Mouse (Mus musculus) heart, embryonic 14.5 days (tissue): ENCODE measurements around the gene Frmd6. TPM values are rescaled to one million over a fixed set of nuclear protein-coding genes. Genes with fewer than 3 reads are reported as not detected.

Source experiments
- ATAC-seq: fragments of 200-750 bp; cut with Nextera tagmentation; 2 replicates; pipeline ENCODE4 v1.8.0; 2017; ENCODE audit warnings: low read depth, moderate TSS enrichment; ENCODE audit not compliant: insufficient number of reproducible peaks, insufficient read depth, low FRiP score
- H3K27ac ChIP-seq, 2 experiments: fragments of 200-500 bp in 1 of 2; fragments of 300-500 bp in 1 of 2; sonication (generic) in 1 of 2; replicated peaks in 1 of 2; 2 replicates each; pipeline ENCODE4 v1.5.1; 2012 to 2014; ENCODE audit warnings: low read depth in 2 of 2, low read length in 2 of 2, control low read depth in 1 of 2, mild to moderate bottlenecking in 1 of 2, mixed read lengths in 1 of 2; ENCODE audit not compliant: control insufficient read depth in 1 of 2, insufficient read depth in 1 of 2
- H3K27me3 ChIP-seq: fragments of 300-500 bp; sonication (generic); 2 replicates; pipeline ENCODE4 v1.6.1; 2014; ENCODE audit warnings: mild to moderate bottlenecking, low read length, control low read depth; ENCODE audit not compliant: control insufficient read depth, insufficient read depth
- H3K36me3 ChIP-seq: fragments of 300-500 bp; sonication (generic); 2 replicates; pipeline ENCODE4 v1.6.1; 2014; ENCODE audit warnings: mild to moderate bottlenecking, control low read depth, low read length, mixed read lengths; ENCODE audit not compliant: control insufficient read depth, insufficient read depth
- H3K4me1 ChIP-seq, 2 experiments: fragments of 200-500 bp in 1 of 2; fragments of 300-500 bp in 1 of 2; sonication (generic) in 1 of 2; 2 replicates each; pipeline ENCODE4 v1.6.1; 2012 to 2014; ENCODE audit warnings: low read length in 2 of 2, control low read depth in 1 of 2, mixed read lengths in 1 of 2; ENCODE audit not compliant: control insufficient read depth in 2 of 2, insufficient read depth in 2 of 2
- H3K4me2 ChIP-seq: fragments of 300-500 bp; sonication (generic); 2 replicates; pipeline ENCODE4 v1.6.1; 2014; ENCODE audit warnings: mild to moderate bottlenecking, low read length
- H3K4me3 ChIP-seq, 2 experiments: fragments of 200-500 bp in 1 of 2; fragments of 300-500 bp in 1 of 2; sonication (generic) in 1 of 2; 2 replicates each; pipeline ENCODE4 v1.5.1; 2012 to 2014; ENCODE audit warnings: low read length in 2 of 2, mild to moderate bottlenecking in 2 of 2, control low read depth in 1 of 2, low read depth in 1 of 2, moderate library complexity in 1 of 2; ENCODE audit not compliant: control insufficient read depth in 1 of 2, insufficient read depth in 1 of 2
- H3K9ac ChIP-seq: fragments of 300-500 bp; sonication (generic); 2 replicates; pipeline ENCODE4 v1.6.1; 2014; ENCODE audit warnings: mild to moderate bottlenecking, low read length
- H3K9me3 ChIP-seq: fragments of 300-500 bp; sonication (generic); 2 replicates; pipeline ENCODE4 v1.6.1; 2016; ENCODE audit warnings: low read length, control low read depth; ENCODE audit not compliant: control insufficient read depth
- WGBS: fragments of 180-500 bp; shearing (Covaris S2); extraction: QIAGEN DNeasy Blood & Tissue Kit; methylation state at CpG from one replicate; pipeline ENCODE4 v1.1.7; 2014; 5-methylcytosine and 5-hydroxymethylcytosine counted together
- polyA plus RNA-seq: library from polyadenylated mRNA; unstranded; fragments of >200 nt; fragmentation: Nextera tagmentation; extraction: Ambion mirVana; gene quantifications from 2 replicates; pipeline ENCODE4 v1.2.1, GENCODE M21; 2014

Gene Frmd6
- polyA plus RNA-seq, 1 experiment from 2014 or later = 27.0 TPM

DNA sequence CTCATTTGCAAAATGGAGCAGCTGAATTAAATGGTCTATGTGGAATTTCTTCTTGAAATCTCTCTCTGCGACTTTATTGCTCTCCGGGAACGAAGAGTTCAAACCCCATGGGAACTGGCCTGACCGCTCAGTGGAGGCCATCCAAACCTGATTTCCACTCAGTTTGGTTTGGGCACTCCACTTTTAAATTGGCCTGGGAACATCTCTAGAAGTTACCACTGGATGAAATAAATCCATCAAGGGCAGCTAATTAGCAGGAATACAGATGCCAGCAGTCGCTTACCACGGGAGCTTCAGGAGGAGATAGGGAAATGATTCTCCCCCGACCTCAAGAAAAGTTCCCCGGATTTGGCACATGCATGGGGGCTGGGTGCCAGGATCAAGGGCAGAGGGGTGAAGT lies 26.8 kb upstream of the Frmd6 start:
- no peaks in the 10 kb centered on the region for H3K9me3 ChIP-seq
- H3K36me3 ChIP-seq = no peaks in the 10 kb centered on the region
- peak overlapping the region; percentile 56; the same call in 1 of the 2 replicates for H3K9ac ChIP-seq
- peak overlapping the region; percentile 90 to 94 for H3K27ac ChIP-seq
- ATAC-seq = no peak
- peaks cover 32 to 45% of the 10 kb centered on the region in 2 experiments for H3K4me1 ChIP-seq
- no peaks in the 10 kb centered on the region for H3K27me3 ChIP-seq
- peak overlapping the region; percentile 38 for H3K4me2 ChIP-seq
- H3K4me3 ChIP-seq = no peak overlapping the region
- WGBS = 58% methylated on average over 8 of the region's 8 CpGs

DNA sequence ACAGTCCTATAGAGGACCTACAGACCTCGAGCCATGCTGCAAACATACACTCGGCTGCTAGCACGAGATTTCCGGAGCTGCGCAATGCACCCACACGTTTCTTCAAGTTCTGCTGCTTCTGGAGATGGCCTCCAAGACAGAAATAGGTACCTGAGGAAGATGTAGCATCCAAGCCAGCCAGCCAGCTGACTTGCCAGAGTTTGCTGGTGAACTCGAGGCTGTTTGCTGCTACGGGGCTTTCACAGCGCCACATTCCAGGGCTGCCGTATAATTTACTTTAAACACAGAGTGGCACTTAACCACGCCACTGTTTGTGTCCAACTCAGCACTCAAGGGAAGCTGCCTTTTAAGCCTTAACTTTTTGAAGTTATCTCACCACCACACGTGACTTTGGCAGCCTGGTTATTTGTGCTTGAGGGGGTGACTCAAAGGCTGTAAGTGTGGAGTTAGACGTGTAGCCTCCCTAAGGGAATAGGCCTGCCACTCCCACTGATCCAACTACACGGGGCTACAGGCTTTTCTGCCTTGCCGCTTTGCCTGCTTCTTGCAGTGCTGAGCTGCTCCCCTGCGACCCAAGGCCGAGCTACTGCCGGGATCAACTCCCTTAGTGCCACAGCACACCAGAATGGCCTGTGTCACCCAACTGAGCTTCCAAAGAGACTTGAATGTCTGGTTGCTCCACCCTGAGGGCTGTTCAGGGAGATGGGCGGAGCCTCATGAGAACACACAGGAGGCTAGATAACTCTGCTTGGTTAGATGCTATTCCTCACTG lies 25.9 kb upstream of the Frmd6 start:
- ATAC-seq = peak; percentile 70
- no peaks in the 10 kb centered on the region for H3K27me3 ChIP-seq

DNA sequence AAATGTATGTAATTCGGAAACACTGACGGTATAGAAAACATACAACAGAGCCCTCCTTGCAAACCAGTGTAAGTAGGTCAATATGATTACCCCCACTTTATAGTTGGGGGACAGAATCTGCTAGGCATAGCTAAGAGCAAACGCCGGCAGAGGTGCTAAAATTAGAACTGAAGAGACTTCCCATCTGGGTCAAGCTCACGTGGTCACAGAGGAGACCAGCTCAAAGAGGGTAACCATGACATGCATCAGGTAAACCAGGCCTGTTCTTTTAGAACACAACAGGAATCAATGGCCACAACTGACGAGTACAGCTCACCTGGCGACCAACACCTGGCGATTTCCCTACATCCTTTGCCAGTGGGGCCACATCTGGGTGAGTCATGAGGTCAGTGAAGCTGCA lies 25.2 kb upstream of the Frmd6 start:
- Histone ChIP-seq H3K27me3 (no peaks in the 10 kb centered on the region), H3K4me1 (peaks cover 27 to 39% of the 10 kb centered on the region in 2 experiments), H3K27ac (peak overlapping the region; percentile 90 to 94), H3K9ac (no peak overlapping the region), H3K4me3 (no peak overlapping the region), H3K4me2 (peak overlapping the region; percentile 38; the same call in 1 of the 2 replicates), H3K36me3 (no peaks in the 10 kb centered on the region), H3K9me3 (no peaks in the 10 kb centered on the region)
- ATAC-seq = peak; percentile 32; the same call in 1 of the 2 replicates
- WGBS = 60% methylated on average over 8 of the region's 8 CpGs

More for the DNA sequence above, 25.9 kb upstream of the Frmd6 start:
- Histone ChIP-seq H3K9ac (peak overlapping the region; percentile 56), H3K4me2 (peak overlapping the region; percentile 38), H3K27ac (peak overlapping the region; percentile 90 to 94), H3K36me3 (no peaks in the 10 kb centered on the region), H3K4me1 (peaks cover 32 to 45% of the 10 kb centered on the region in 2 experiments), H3K4me3 (no peak overlapping the region), H3K9me3 (no peaks in the 10 kb centered on the region)
- WGBS = 19% methylated on average over 19 of the region's 19 CpGs

DNA sequence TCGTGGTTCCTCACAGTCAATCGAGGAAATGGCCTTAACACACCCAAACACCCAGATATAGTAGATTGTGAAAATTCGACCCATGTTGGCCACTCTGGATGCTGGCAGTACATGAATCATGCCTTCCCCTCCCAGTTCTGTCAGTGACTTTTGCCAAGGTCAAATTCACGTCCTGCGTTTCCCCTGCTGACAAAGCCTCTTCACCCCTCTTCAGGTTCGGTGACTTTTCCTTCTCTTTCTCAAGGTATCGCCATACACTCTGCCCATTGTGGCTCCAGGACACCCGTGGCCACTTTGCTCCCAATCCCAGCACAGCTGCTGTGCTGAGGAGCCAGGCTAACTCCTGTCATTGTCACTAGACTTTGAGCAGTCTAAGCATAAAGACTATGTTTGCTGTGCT lies 24.0 kb upstream of the Frmd6 start:
- WGBS = 42% methylated on average over 8 of the region's 8 CpGs
- no peaks in the 10 kb centered on the region for H3K36me3 ChIP-seq
- no peaks in the 10 kb centered on the region for H3K27me3 ChIP-seq
- ATAC-seq = no peak
- peaks cover 25 to 35% of the 10 kb centered on the region in 2 experiments for H3K4me1 ChIP-seq
- H3K4me3 ChIP-seq = no peak overlapping the region
- peak overlapping the region; percentile 4 to 68; a peak in 3 of 4 replicates for H3K27ac ChIP-seq
- H3K9me3 ChIP-seq = no peaks in the 10 kb centered on the region
- no peak overlapping the region for H3K4me2 ChIP-seq
- H3K9ac ChIP-seq = no peak overlapping the region; the same call in 1 of the 2 replicates

DNA sequence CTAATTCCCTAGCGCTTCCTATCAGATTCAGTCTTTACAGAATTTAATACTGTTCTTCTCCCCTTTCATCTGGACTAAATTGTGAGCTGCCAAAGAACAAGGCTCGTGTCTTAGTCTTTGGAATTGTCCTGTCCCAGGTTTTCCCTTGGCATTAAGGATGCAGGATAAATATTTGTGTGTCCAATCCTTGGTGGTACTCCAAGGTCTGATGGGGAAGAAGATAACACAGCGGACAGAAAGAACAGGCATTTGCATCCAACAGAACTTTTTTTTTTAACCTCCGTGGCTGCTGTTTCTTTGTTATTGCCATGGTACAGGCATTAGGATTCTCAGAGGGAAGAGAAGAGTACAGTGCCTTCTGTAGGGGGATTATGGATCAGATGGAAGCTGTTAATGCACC lies 21.8 kb upstream of the Frmd6 start:
- no peaks in the 10 kb centered on the region for H3K27me3 ChIP-seq
- H3K9ac ChIP-seq = no peak overlapping the region
- H3K27ac ChIP-seq = no peak overlapping the region
- H3K4me1 ChIP-seq = peaks cover 21 to 31% of the 10 kb centered on the region in 2 experiments
- H3K36me3 ChIP-seq = no peaks in the 10 kb centered on the region
- H3K4me3 ChIP-seq = no peak overlapping the region
- H3K9me3 ChIP-seq = no peaks in the 10 kb centered on the region
- WGBS = 75% methylated on average over 4 of the region's 4 CpGs
- H3K4me2 ChIP-seq = no peak overlapping the region
- no peak for ATAC-seq

DNA sequence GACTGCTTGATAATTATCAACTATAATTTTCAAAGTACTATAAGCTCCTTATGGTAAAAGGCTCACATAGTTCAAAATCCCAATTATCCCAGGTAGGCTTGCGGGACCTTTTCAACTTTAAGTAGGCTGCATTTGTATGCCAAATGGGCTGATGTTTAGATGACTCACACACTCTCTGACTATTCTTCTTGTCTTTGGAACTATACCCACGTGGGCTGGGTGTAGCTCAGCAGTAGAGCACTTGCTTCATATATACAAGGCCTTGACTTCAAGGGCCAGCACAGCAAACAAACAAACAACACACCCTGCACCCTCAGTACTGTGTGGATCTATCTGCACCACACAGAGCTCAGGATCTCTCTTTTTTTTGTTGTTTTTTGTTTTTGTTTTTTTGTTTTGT lies 20.3 kb upstream of the Frmd6 start:
- Histone ChIP-seq H3K9ac (no peak overlapping the region), H3K4me1 (peaks cover 8 to 17% of the 10 kb centered on the region in 2 experiments), H3K27me3 (no peaks in the 10 kb centered on the region), H3K36me3 (no peaks in the 10 kb centered on the region), H3K9me3 (no peaks in the 10 kb centered on the region), H3K4me3 (no peak overlapping the region), H3K27ac (no peak overlapping the region), H3K4me2 (no peak overlapping the region)
- no peak for ATAC-seq
- WGBS = 72% methylated on average over 2 of the region's 2 CpGs

DNA sequence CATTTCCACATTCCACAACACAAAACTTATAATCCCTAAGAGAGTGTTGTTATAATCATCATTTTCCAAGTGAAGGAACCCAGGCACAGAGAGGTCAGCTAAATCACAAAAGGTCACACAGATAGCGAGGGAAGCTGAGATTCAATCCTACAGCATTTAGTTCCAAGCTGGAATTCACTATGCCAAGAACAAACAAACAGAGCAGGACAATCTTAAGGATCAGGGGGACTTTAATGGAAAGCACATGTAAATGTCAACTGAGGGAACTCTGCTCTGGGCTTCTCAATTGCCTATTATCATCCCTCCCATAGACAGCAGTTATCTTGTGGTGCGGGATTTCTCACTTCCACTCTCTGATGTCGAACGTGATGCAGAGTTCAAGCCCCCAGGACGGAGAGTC lies 17.8 kb upstream of the Frmd6 start:
- H3K27me3 ChIP-seq = no peaks in the 10 kb centered on the region
- H3K4me1 ChIP-seq = peaks cover 10 to 18% of the 10 kb centered on the region in 2 experiments
- no peak overlapping the region for H3K27ac ChIP-seq
- WGBS = 45% methylated on average over 5 of the region's 5 CpGs
- no peak overlapping the region for H3K4me2 ChIP-seq
- no peak overlapping the region for H3K9ac ChIP-seq
- H3K36me3 ChIP-seq = no peaks in the 10 kb centered on the region
- no peaks in the 10 kb centered on the region for H3K9me3 ChIP-seq
- no peak overlapping the region for H3K4me3 ChIP-seq
- no peak for ATAC-seq
